Mouse (Mus musculus) intestine, embryonic 16.5 days (tissue): ENCODE measurements at regions not wholly inside any gene's neighbourhood (a gene's known extent, or its start where the extent isn't known, plus 50 kb on each side); places are given as distances from the start of the nearest gene placed in this dataset.
A peak's percentile ranks its signal among the peaks of the same experiment; 100 is the strongest.

Source experiments
- ATAC-seq: fragments of 200-750 bp; cut with Nextera tagmentation; 2 replicates; pipeline ENCODE4 v1.8.0; 2017; ENCODE audit warnings: moderate TSS enrichment, moderate library complexity
- H3K27ac ChIP-seq: fragments of 300-500 bp; sonication (generic); 2 replicates; pipeline ENCODE4 v1.5.1; 2014; ENCODE audit warnings: mild to moderate bottlenecking, low read length
- H3K27me3 ChIP-seq: fragments of 300-500 bp; sonication (generic); replicated peaks from 2 replicates; pipeline ENCODE4 v1.6.1; 2014; ENCODE audit warnings: low read length, control low read depth, mixed read lengths; ENCODE audit not compliant: control insufficient read depth, insufficient read depth
- H3K36me3 ChIP-seq: fragments of 300-500 bp; sonication (generic); 2 replicates; pipeline ENCODE4 v1.6.1; 2014; ENCODE audit warnings: low read length, control low read depth; ENCODE audit not compliant: control insufficient read depth, insufficient read depth
- H3K4me1 ChIP-seq: fragments of 300-500 bp; sonication (generic); 2 replicates; pipeline ENCODE4 v1.6.1; 2014; ENCODE audit warnings: low read length, control low read depth, mixed read lengths; ENCODE audit not compliant: control insufficient read depth, insufficient read depth
- H3K4me2 ChIP-seq: fragments of 300-500 bp; sonication (generic); 2 replicates; pipeline ENCODE4 v1.6.1; 2014; ENCODE audit warnings: low read depth, low read length, control low read depth
- H3K4me3 ChIP-seq: fragments of 300-500 bp; sonication (generic); 2 replicates; pipeline ENCODE4 v1.5.1; 2014; ENCODE audit warnings: mild to moderate bottlenecking, low read length
- H3K9ac ChIP-seq: fragments of 300-500 bp; sonication (generic); 2 replicates; pipeline ENCODE4 v1.6.1; 2014; ENCODE audit warnings: low read depth, low read length
- H3K9me3 ChIP-seq: fragments of 300-500 bp; sonication (generic); 2 replicates; pipeline ENCODE4 v1.6.1; 2016; ENCODE audit warnings: low read length, control low read depth; ENCODE audit not compliant: control insufficient read depth
- WGBS: fragments of 180-500 bp; shearing (Covaris S2); extraction: QIAGEN DNeasy Blood & Tissue Kit; methylation state at CpG from one replicate; pipeline ENCODE4 v1.1.7; 2014; 5-methylcytosine and 5-hydroxymethylcytosine counted together

GRCm38 (mm10) chr16:68951508-68952236 lies 911.9 kb downstream of the Speer2 start:
- H3K4me3 ChIP-seq, result no peak overlapping the region
- H3K36me3 ChIP-seq, result no peaks in the 10 kb centered on the region
- no peaks in the 10 kb centered on the region for H3K9me3 ChIP-seq
- no peak overlapping the region for H3K9ac ChIP-seq
- H3K4me1 ChIP-seq, result no peaks in the 10 kb centered on the region
- no peaks in the 10 kb centered on the region for H3K27me3 ChIP-seq
- H3K27ac ChIP-seq, result no peak overlapping the region
- 81% methylated on average over 2 of the region's 2 CpGs for WGBS
- peak; percentile 92 for ATAC-seq
- no peak overlapping the region for H3K4me2 ChIP-seq

GRCm38 (mm10) chr16:68910821-68911220 lies 952.7 kb downstream of the Speer2 start:
- 86% methylated on average over 2 of the region's 2 CpGs for WGBS
- no peak overlapping the region for H3K9ac ChIP-seq
- no peaks in the 10 kb centered on the region for H3K36me3 ChIP-seq
- no peak overlapping the region for H3K27ac ChIP-seq
- H3K9me3 ChIP-seq, result no peaks in the 10 kb centered on the region
- no peaks in the 10 kb centered on the region for H3K27me3 ChIP-seq
- H3K4me3 ChIP-seq, result no peak overlapping the region
- H3K4me1 ChIP-seq, result no peaks in the 10 kb centered on the region
- no peak for ATAC-seq
- H3K4me2 ChIP-seq, result no peak overlapping the region

- Histone ChIP-seq H3K27me3 (no peaks in the 10 kb centered on the region), H3K9me3 (no peaks in the 10 kb centered on the region), H3K36me3 (no peaks in the 10 kb centered on the region), H3K4me2 (no peak overlapping the region), H3K27ac (no peak overlapping the region), H3K4me3 (no peak overlapping the region), H3K9ac (no peak overlapping the region), H3K4me1 (no peaks in the 10 kb centered on the region)
- ATAC-seq, result no peak
- 91% methylated on average over 4 of the region's 4 CpGs for WGBS
These were observed 965.4 kb downstream of the Speer2 start for GRCm38 (mm10) chr16:68898136-68898535.

GRCm38 (mm10) chr16:68848733-68849132 lies 1014.8 kb downstream of the Speer2 start:
- Histone ChIP-seq H3K27ac (no peak overlapping the region), H3K36me3 (no peaks in the 10 kb centered on the region), H3K9ac (no peak overlapping the region), H3K4me1 (no peaks in the 10 kb centered on the region), H3K4me3 (no peak overlapping the region), H3K27me3 (no peaks in the 10 kb centered on the region), H3K9me3 (no peaks in the 10 kb centered on the region), H3K4me2 (no peak overlapping the region)
- ATAC-seq, result no peak
- 57% methylated on average over 3 of the region's 3 CpGs for WGBS
